Mouse (Mus musculus): ENCODE data around the gene Kdm6b. TPM values are rescaled to one million over a fixed set of nuclear protein-coding genes. Genes with fewer than 3 reads are reported as not detected.
A peak's percentile ranks its signal among the peaks of the same experiment; 100 is the strongest.

The Kdm6b gene
- total RNA-seq, 2 experiments from 2014 or later: 48.3 to 52.2 TPM

GRCm38 (mm10) chr11:69408541-69409377, 4.7 kb downstream of the Kdm6b start:
- DNase-seq: peak; percentile 90 to 91
- intact Hi-C loops (cut with DNase I): no loop called here

- no peak for DNase-seq
- intact Hi-C loops (cut with DNase I): no loop called here
These were observed 5.8 kb downstream of the Kdm6b start for GRCm38 (mm10) chr11:69407724-69408004.

GRCm38 (mm10) chr11:69406867-69407723, 6.4 kb downstream of the Kdm6b start:
- intact Hi-C loops (cut with DNase I): no loop called here

GRCm38 (mm10) chr11:69406282-69406681, 7.2 kb downstream of the Kdm6b start:
- intact Hi-C loops (cut with DNase I): no loop called here

More at GRCm38 (mm10) chr11:69406867-69407723, 6.4 kb downstream of the Kdm6b start:
- DNase-seq: no peak

GRCm38 (mm10) chr11:69405397-69406200, 7.9 kb downstream of the Kdm6b start:
- intact Hi-C loops (cut with DNase I): no loop called here
- DNase-seq: no peak

More at GRCm38 (mm10) chr11:69406282-69406681, 7.2 kb downstream of the Kdm6b start:
- DNase-seq: no peak

- no peak for DNase-seq
- intact Hi-C loops (cut with DNase I): no loop called here
These were observed 8.7 kb downstream of the Kdm6b start for GRCm38 (mm10) chr11:69404595-69405396.

- no peak for DNase-seq
- intact Hi-C loops (cut with DNase I): no loop called here
These were observed 9.5 kb downstream of the Kdm6b start for GRCm38 (mm10) chr11:69403691-69404594.

- DNase-seq: no peak
- intact Hi-C loops (cut with DNase I): loop anchor here (1.0 to 2.0 kb wide), 3 partner anchors 17 to 111 kb away; no protein-coding TSS in a partner anchor
These were observed 11.5 kb downstream of the Kdm6b start for GRCm38 (mm10) chr11:69401987-69402386.

GRCm38 (mm10) chr11:69401210-69401637, 12.3 kb downstream of the Kdm6b start:
- intact Hi-C loops (cut with DNase I): loop anchor here (1.0 to 2.0 kb wide), 3 partner anchors 18 to 112 kb away; no protein-coding TSS in a partner anchor

GRCm38 (mm10) chr11:69400083-69400850, 13.2 kb downstream of the Kdm6b start:
- DNase-seq: no peak
- intact Hi-C loops (cut with DNase I): loop anchor here (2.0 kb wide), 1 partner anchor 113 kb away; no protein-coding TSS in a partner anchor

More at GRCm38 (mm10) chr11:69401210-69401637, 12.3 kb downstream of the Kdm6b start:
- peak; percentile 93 to 94 for DNase-seq

- intact Hi-C loops (cut with DNase I): loop anchor here (2.0 kb wide), 1 partner anchor 113 kb away; no protein-coding TSS in a partner anchor
- peak in 1 of 2 experiments; percentile 35 for DNase-seq
These were observed 14.0 kb downstream of the Kdm6b start for GRCm38 (mm10) chr11:69399201-69400082.

- intact Hi-C loops (cut with DNase I): no loop called here
- no peak for DNase-seq
These were observed 14.8 kb downstream of the Kdm6b start for GRCm38 (mm10) chr11:69398486-69399200.

GRCm38 (mm10) chr11:69398059-69398458, 15.4 kb downstream of the Kdm6b start, which contains the start of gene Tmem88:
Tmem88 (minus strand) TSS chr11:69398234.
- intact Hi-C loops (cut with DNase I): no loop called here
- DNase-seq: peak; percentile 59 to 63

- intact Hi-C loops (cut with DNase I): loop anchor here (2.0 kb wide), 1 partner anchor 13 kb away; no protein-coding TSS in a partner anchor
- DNase-seq: peak in 1 of 2 experiments; percentile 59
These were observed 15.9 kb downstream of the Kdm6b start for GRCm38 (mm10) chr11:69397581-69398057.

GRCm38 (mm10) chr11:69396772-69397171, 16.7 kb downstream of the Kdm6b start:
- DNase-seq: peak; percentile 73 to 79
- intact Hi-C loops (cut with DNase I): loop anchor here (2.0 kb wide), 1 partner anchor 14 kb away; no protein-coding TSS in a partner anchor
